Mouse (Mus musculus) urinary bladder, postnatal 25 days (tissue): ENCODE measurements at regions not wholly inside any gene's neighbourhood (a gene's known extent, or its start where the extent isn't known, plus 50 kb on each side); places are given as distances from the start of the nearest gene placed in this dataset.

Experiments
- DNase-seq: peaks from one replicate; pipeline ENCODE4 v3.0.0; 2022; ENCODE audit warnings: low spot score

- no peak for DNase-seq
Observed at GRCm38 (mm10) chr7:118042914-118043313, 73.1 kb downstream of the Rps15a start.

GRCm38 (mm10) chr7:118039862-118040261 is 76.1 kb downstream of the Rps15a start:
- DNase-seq: no peak

- no peak for DNase-seq
Observed at GRCm38 (mm10) chr7:118037062-118037461, 78.9 kb downstream of the Rps15a start.

- no peak for DNase-seq
Observed at GRCm38 (mm10) chr7:118026106-118026526, 89.9 kb downstream of the Rps15a start.

GRCm38 (mm10) chr7:118004620-118005019 is 111.4 kb downstream of the Rps15a start:
- no peak for DNase-seq

GRCm38 (mm10) chr7:118001881-118002280 is 114.1 kb downstream of the Rps15a start:
- no peak for DNase-seq

GRCm38 (mm10) chr7:118001121-118001520 is 114.9 kb downstream of the Rps15a start:
- peak; percentile 56 for DNase-seq

GRCm38 (mm10) chr7:117982177-117982576 is 133.8 kb downstream of the Rps15a start:
- no peak for DNase-seq

- DNase-seq: no peak
Observed at GRCm38 (mm10) chr7:117971176-117971575, 144.8 kb downstream of the Rps15a start.

- no peak for DNase-seq
Observed at GRCm38 (mm10) chr7:117943435-117943834, 172.6 kb downstream of the Rps15a start.

GRCm38 (mm10) chr7:117939618-117940017 is 176.4 kb downstream of the Rps15a start:
- no peak for DNase-seq

GRCm38 (mm10) chr7:117934908-117935307 is 181.1 kb downstream of the Rps15a start:
- no peak for DNase-seq

- no peak for DNase-seq
Observed at GRCm38 (mm10) chr7:117931234-117931895, 184.6 kb downstream of the Rps15a start.

GRCm38 (mm10) chr7:117930392-117930791 is 185.6 kb downstream of the Rps15a start:
- DNase-seq: no peak

GRCm38 (mm10) chr7:117926396-117926795 is 189.6 kb downstream of the Rps15a start:
- no peak for DNase-seq

GRCm38 (mm10) chr7:117922270-117922669 is 193.7 kb downstream of the Rps15a start:
- no peak for DNase-seq

- no peak for DNase-seq
Observed at GRCm38 (mm10) chr7:117918206-117918995, 197.6 kb downstream of the Rps15a start.

GRCm38 (mm10) chr7:117916915-117917314 is 199.1 kb downstream of the Rps15a start:
- DNase-seq: no peak

- DNase-seq: no peak
Observed at GRCm38 (mm10) chr7:117912453-117912852, 203.5 kb downstream of the Rps15a start.

- DNase-seq: no peak
Observed at GRCm38 (mm10) chr7:117911062-117911461, 204.9 kb downstream of the Rps15a start.

GRCm38 (mm10) chr7:117896528-117896927 is 219.5 kb downstream of the Rps15a start:
- DNase-seq: no peak

GRCm38 (mm10) chr7:117887288-117887687 is 228.7 kb downstream of the Rps15a start:
- no peak for DNase-seq

- peak; percentile 60 for DNase-seq
Observed at GRCm38 (mm10) chr7:117882803-117883202, 233.2 kb downstream of the Rps15a start.
